Comparison of ENCODE assay signal across 14 mouse cellular contexts in genomic region chr2:167546447-167547195, GRCm38 (mm10). TPM values are rescaled to one million over a fixed set of nuclear protein-coding genes. Genes with fewer than 3 reads are reported as not detected.
DNase-seq lines count a peak whose midpoint lies in the region; ATAC-seq and TF ChIP-seq lines count a peak whose summit lies in the region.
"Had no signal": no experiment of that assay in that cellular context is flagged by ENCODE, and none has a peak within 500 bp of the region (broad histone marks: within the 10 kb centered on the region; RNA-seq: fewer than 3 reads in every experiment).

No protein-coding gene starts in this region.

- in situ Hi-C loops in ES-E14 (cut with MboI; ENCODE audit: low sequenced_read_pairs in 2 of 2, unreplicated experiment in 2 of 2), result loop anchor here in 1 of 2 experiments (5.0 kb wide), 1 partner anchor 51 kb away; no protein-coding TSS in a partner anchor

- H3K27me3 ChIP-seq in kidney, embryonic 15.5 days, result no peaks in the 10 kb centered on the region
- H3K27me3 ChIP-seq in thymus, adult 2 months (ENCODE audit: control insufficient read depth, insufficient read depth, low read length), result no peaks in the 10 kb centered on the region
- H3K27me3 ChIP-seq: midbrain, embryonic 15.5 days had no signal

- no peak for TF ChIP-seq POLR2A in thymus, adult 2 months (IDR thresholded peaks at IDR 0.05; ENCODE audit: control insufficient read depth, extremely low read depth, insufficient read depth, low read length, poor library complexity)

- no peak for TF ChIP-seq CTCF in gastrocnemius, adult 2 months (IDR thresholded peaks at IDR 0.05)
- no peak for TF ChIP-seq CTCF in thymus, adult 2 months (IDR thresholded peaks at IDR 0.05; ENCODE audit: borderline replicate concordance, control insufficient read depth, extremely low read depth, insufficient read depth, low read length, poor library complexity)
- no peak for TF ChIP-seq CTCF in left cerebral cortex, adult 2 months (IDR thresholded peaks at IDR 0.05)

- no peak for ATAC-seq in kidney, embryonic 15.5 days (replicated peaks; ENCODE audit: low FRiP score)
- ATAC-seq: hindbrain, embryonic 16.5 days; midbrain, embryonic 15.5 days had no signal

- H3K36me3 ChIP-seq in kidney, embryonic 15.5 days, result peaks cover 8% of the 10 kb centered on the region; the same call in 1 of the 2 replicates
- peaks cover 5% of the 10 kb centered on the region; the same call in 1 of the 2 replicates for H3K36me3 ChIP-seq in ES-E14 (ENCODE audit: control insufficient read depth, insufficient read depth, low read length, poor library complexity, severe bottlenecking)
- H3K36me3 ChIP-seq in thymus, adult 2 months (ENCODE audit: control insufficient read depth, insufficient read depth, low read length), result no peaks in the 10 kb centered on the region
- H3K36me3 ChIP-seq: forebrain, embryonic 12.5 days; liver, embryonic 15.5 days; midbrain, embryonic 15.5 days had no signal

- H3K4me2 ChIP-seq in kidney, embryonic 15.5 days, result no peak overlapping the region
- H3K4me2 ChIP-seq: forebrain, embryonic 12.5 days; liver, embryonic 15.5 days; midbrain, embryonic 15.5 days had no signal

- H3K27ac ChIP-seq in gastrocnemius, adult 2 months, result peak overlapping the region; percentile 53
- peak overlapping the region; percentile 71 for H3K27ac ChIP-seq in kidney, embryonic 15.5 days
- no peak overlapping the region for H3K27ac ChIP-seq in ES-E14 (ENCODE audit: insufficient read depth, low read depth, low read length, poor library complexity, severe bottlenecking)
- no peak overlapping the region for H3K27ac ChIP-seq in thymus, adult 2 months (ENCODE audit: control insufficient read depth, insufficient read depth, low read length)
- H3K27ac ChIP-seq in left cerebral cortex, adult 2 months, result no peak overlapping the region
- H3K27ac ChIP-seq: forebrain, embryonic 12.5 days; liver, embryonic 15.5 days; midbrain, embryonic 15.5 days had no signal

- H3K9me3 ChIP-seq in kidney, embryonic 15.5 days (replicated peaks), result no peaks in the 10 kb centered on the region
- H3K9me3 ChIP-seq in ES-E14 (ENCODE audit: control insufficient read depth, insufficient read depth, low read depth, low read length), result no peaks in the 10 kb centered on the region
- H3K9me3 ChIP-seq: forebrain, embryonic 12.5 days; liver, embryonic 15.5 days; midbrain, embryonic 15.5 days had no signal

- intact Hi-C loops in gastrocnemius, adult 2 months (cut with DNase I), result no loop called here
- intact Hi-C loops in gastrocnemius, postnatal 14 days (cut with DNase I; ENCODE audit: low total_unique reads), result no loop called here
- intact Hi-C loops in left cerebral cortex, adult 2 months (cut with DNase I), result no loop called here

- no peak overlapping the region for H3K4me3 ChIP-seq in gastrocnemius, adult 2 months
- no peak overlapping the region for H3K4me3 ChIP-seq in kidney, embryonic 15.5 days (replicated peaks)
- H3K4me3 ChIP-seq in ES-E14 (ENCODE audit: insufficient read depth in 1 of 2, low read depth in 1 of 2, low read length in 2 of 2, poor library complexity in 1 of 2, severe bottlenecking in 1 of 2), result peak overlapping the region; percentile 6 to 12; a peak in 1 of 4 replicates
- H3K4me3 ChIP-seq in thymus, adult 2 months (ENCODE audit: control insufficient read depth, insufficient read depth, low read length), result no peak overlapping the region
- no peak overlapping the region for H3K4me3 ChIP-seq in left cerebral cortex, adult 2 months
- H3K4me3 ChIP-seq: forebrain, embryonic 12.5 days; liver, embryonic 15.5 days; midbrain, embryonic 15.5 days had no signal

- peak; percentile 16 for DNase-seq in gastrocnemius, adult 2 months
- DNase-seq in gastrocnemius, postnatal 14 days, result no peak
- DNase-seq in kidney, postnatal 36 days, result no peak
- no peak for DNase-seq in ES-E14 (ENCODE audit: low read depth, low spot score)
- DNase-seq in kidney, postnatal 14 days, result peak; percentile 52
- no peak for DNase-seq in thymus, adult 2 months
- DNase-seq in left cerebral cortex, adult 2 months (ENCODE audit: extremely low spot score in 1 of 2, low spot score in 2 of 2), result no peak
- DNase-seq: adrenal gland, adult 8-10 months had no signal

- no peak overlapping the region for H3K9ac ChIP-seq in kidney, embryonic 15.5 days
- H3K9ac ChIP-seq in ES-E14 (ENCODE audit: insufficient read depth, low read depth, low read length, poor library complexity, severe bottlenecking), result no peak overlapping the region
- H3K9ac ChIP-seq: forebrain, embryonic 12.5 days; liver, embryonic 15.5 days; midbrain, embryonic 15.5 days had no signal

- peaks cover 41% of the 10 kb centered on the region for H3K4me1 ChIP-seq in kidney, embryonic 15.5 days
- H3K4me1 ChIP-seq in ES-E14 (ENCODE audit: control insufficient read depth in 2 of 2, insufficient read depth in 2 of 2, low read length in 2 of 2, poor library complexity in 1 of 2), result peaks cover 3 to 32% of the 10 kb centered on the region in 2 experiments; a peak in 3 of 4 replicates
- peaks cover 20% of the 10 kb centered on the region for H3K4me1 ChIP-seq in thymus, adult 2 months (replicated peaks; ENCODE audit: control insufficient read depth, insufficient read depth, low read length)
- H3K4me1 ChIP-seq: midbrain, embryonic 15.5 days had no signal

- 68% methylated on average over 18 of the region's 18 CpGs for WGBS in kidney, embryonic 15.5 days
- 95% methylated on average over 18 of the region's 18 CpGs for WGBS in thymus, adult 2 months

TF ChIP-seq in ES-E14, 5 proteins besides CTCF, POLR2A, EP300 and RAD21:
- no peak for TF ChIP-seq MAFK (IDR thresholded peaks at IDR 0.05; ENCODE audit: insufficient read depth, low read depth, low read length)

RNA-seq across cellular contexts. Expression of gene Snai1, which starts 8.6 kb away (rescaled TPM):
- 1 to 10 TPM; 1.1 to 1.2 TPM for total RNA-seq in gastrocnemius, adult 2 months (2021)
- 1 to 10 TPM; 3.2 to 3.5 TPM for total RNA-seq in gastrocnemius, postnatal 14 days (2021)
- 34.3 and 37.7 TPM in 2 replicates for polyA plus RNA-seq in kidney, embryonic 15.5 days (2015; fragmentation: Nextera tagmentation; extraction: Ambion mirVana)
- total RNA-seq in ES-E14 (2012; rRNA removed), result 1.4 and 3.4 TPM in 2 replicates
- polyA plus RNA-seq in thymus, adult 2 months (2012; rRNA removed), result 10.6 and 10.7 TPM in 2 replicates
- total RNA-seq in left cerebral cortex, adult 2 months (2021), result under 1 TPM; 0.56 to 0.70 TPM
- total RNA-seq: common myeloid progenitor, adult 5-6 weeks had no signal

RNA-seq across cellular contexts. Expression of gene Spata2, which starts 53.9 kb away (rescaled TPM):
- total RNA-seq in gastrocnemius, adult 2 months (2021), result 10 to 100 TPM; 18.4 to 18.9 TPM
- total RNA-seq in gastrocnemius, postnatal 14 days (2021), result 10 to 100 TPM; 11.6 to 15.7 TPM
- 17.8 and 17.9 TPM in 2 replicates for polyA plus RNA-seq in kidney, embryonic 15.5 days (2015; fragmentation: Nextera tagmentation; extraction: Ambion mirVana)
- total RNA-seq in ES-E14 (2012; rRNA removed), result 10.0 and 11.0 TPM in 2 replicates
- 60.6 and 65.2 TPM in 2 replicates for polyA plus RNA-seq in thymus, adult 2 months (2012; rRNA removed)
- 10 to 100 TPM; 78.0 to 79.1 TPM for total RNA-seq in left cerebral cortex, adult 2 months (2021)

RNA-seq across cellular contexts. Expression of gene Rnf114, which starts 54.2 kb away (rescaled TPM):
- total RNA-seq in gastrocnemius, adult 2 months (2021), result 10 to 100 TPM; 40.0 to 40.9 TPM
- 10 to 100 TPM; 15.3 to 15.6 TPM for total RNA-seq in gastrocnemius, postnatal 14 days (2021)
- 89.9 and 91.9 TPM in 2 replicates for polyA plus RNA-seq in kidney, embryonic 15.5 days (2015; fragmentation: Nextera tagmentation; extraction: Ambion mirVana)
- 39.3 and 48.1 TPM in 2 replicates for total RNA-seq in ES-E14 (2012; rRNA removed)
- polyA plus RNA-seq in thymus, adult 2 months (2012; rRNA removed), result 189 and 234 TPM in 2 replicates
- total RNA-seq in left cerebral cortex, adult 2 months (2021), result 10 to 100 TPM; 54.9 to 57.3 TPM

Comparison
In these comparisons a context has a peak if more than half of its experiments do, and no peak if none do; other contexts are left out.
1. DNase-seq: peak in gastrocnemius, adult 2 months (single experiment) and kidney, postnatal 14 days (single experiment); none in gastrocnemius, postnatal 14 days (single experiment), kidney, postnatal 36 days (0 of 2), ES-E14 (single experiment), thymus, adult 2 months (single experiment) and left cerebral cortex, adult 2 months (0 of 2).
2. H3K27ac ChIP-seq: peak in gastrocnemius, adult 2 months (single experiment) and kidney, embryonic 15.5 days (single experiment); none in ES-E14 (single experiment), thymus, adult 2 months (single experiment) and left cerebral cortex, adult 2 months (single experiment).
3. H3K4me3 ChIP-seq: peak in ES-E14 (2 of 2); none in gastrocnemius, adult 2 months (single experiment), kidney, embryonic 15.5 days (single experiment), thymus, adult 2 months (single experiment) and left cerebral cortex, adult 2 months (single experiment).